Mouse (Mus musculus) lung, adult 2 months (tissue): ENCODE data around the gene Ldlrap1. TPM values are rescaled to one million over a fixed set of nuclear protein-coding genes. Genes with fewer than 3 reads are reported as not detected.

Experiments used
- DNase-seq: peaks from one replicate; pipeline ENCODE4 v3.0.0; 2022
- H3K4me1 ChIP-seq: fragments of 200-500 bp; 2 replicates; pipeline ENCODE4 v1.6.1; 2011; ENCODE audit warnings: low read length; ENCODE audit not compliant: control insufficient read depth, insufficient read depth
- H3K4me3 ChIP-seq: fragments of 200-500 bp; replicated peaks from 2 replicates; pipeline ENCODE3; 2011; ENCODE audit warnings: low read depth, mild to moderate bottlenecking, control low read depth, low read length; ENCODE audit errors: extremely low read depth
- CTCF ChIP-seq: fragments of 200-500 bp; IDR thresholded peaks from 2 replicates; pipeline ENCODE4 v1.5.1; 2011; ENCODE audit warnings: mild to moderate bottlenecking, low read length, control low read depth; ENCODE audit not compliant: insufficient read depth
- POLR2A ChIP-seq: fragments of 200-500 bp; IDR thresholded peaks from 2 replicates; pipeline ENCODE4 v1.6.1; 2011; ENCODE audit warnings: low read depth, mild to moderate bottlenecking, control low read depth, low read length, borderline replicate concordance; ENCODE audit errors: extremely low read depth
- WGBS: fragments of 180-500 bp; shearing (Covaris S2); methylation state at CpG from one replicate; pipeline ENCODE4 v1.1.7; 2018; 5-methylcytosine and 5-hydroxymethylcytosine counted together
- polyA plus RNA-seq: library from polyadenylated mRNA; depleted of rRNA; stranded (reverse); fragments of >200 nt; gene quantifications from 2 replicates; pipeline ENCODE4 v1.2.3, GENCODE M21; 2012

Gene Ldlrap1
- polyA plus RNA-seq, 1 experiment = 30.6 TPM

GRCm38 (mm10) chr4:134766277-134766676 lies 1.5 kb downstream of the Ldlrap1 start:
- WGBS = 47% methylated on average over 6 of the region's 6 CpGs
- TF ChIP-seq POLR2A (no peak), CTCF (no peak)
- Histone ChIP-seq H3K4me1 (peaks cover 33% of the 10 kb centered on the region), H3K4me3 (peak overlapping the region; percentile 70)
- DNase-seq = no peak

- no peak for DNase-seq
- TF ChIP-seq CTCF (no peak), POLR2A (no peak)
- Histone ChIP-seq H3K4me3 (no peak overlapping the region), H3K4me1 (peaks cover 47% of the 10 kb centered on the region)
- 32% methylated on average over 3 of the region's 3 CpGs for WGBS
Measured at GRCm38 (mm10) chr4:134764333-134764732, 3.5 kb downstream of the Ldlrap1 start.

- no peak for DNase-seq
- H3K4me1 ChIP-seq = peaks cover 55% of the 10 kb centered on the region
- H3K4me3 ChIP-seq = no peak overlapping the region
- no peak for TF ChIP-seq POLR2A
- TF ChIP-seq CTCF = no peak
- WGBS = 47% methylated on average over 6 of the region's 6 CpGs
Measured at GRCm38 (mm10) chr4:134762360-134762759, 5.5 kb downstream of the Ldlrap1 start.

GRCm38 (mm10) chr4:134760793-134761201 lies 7.0 kb downstream of the Ldlrap1 start:
- 12% methylated on average over 9 of the region's 9 CpGs for WGBS
- no peak for TF ChIP-seq CTCF
- no peak for TF ChIP-seq POLR2A
- Histone ChIP-seq H3K4me3 (no peak overlapping the region), H3K4me1 (peaks cover 50% of the 10 kb centered on the region)
- peak; percentile 84 for DNase-seq

DNA sequence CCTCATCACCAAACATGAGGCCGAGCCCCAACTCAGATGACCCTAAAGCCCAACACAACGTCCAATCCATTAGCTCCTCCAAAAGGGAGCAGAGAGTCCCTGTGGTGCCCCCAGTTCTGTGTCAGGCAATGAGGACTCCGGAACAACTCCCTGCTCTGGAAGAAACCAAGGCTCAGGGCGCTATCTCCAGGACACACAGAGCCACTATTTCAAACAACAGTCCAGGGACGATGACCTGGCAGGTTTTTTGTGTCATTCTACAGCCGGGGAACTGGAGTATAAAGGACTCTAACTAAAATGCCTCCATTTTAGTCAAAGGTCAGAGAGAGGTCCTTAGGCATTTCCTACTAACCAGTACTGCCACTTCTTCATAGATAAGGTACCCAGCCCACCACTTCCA lies 7.5 kb downstream of the Ldlrap1 start:
- TF ChIP-seq POLR2A (no peak), CTCF (no peak)
- WGBS = 48% methylated on average over 6 of the region's 6 CpGs
- no peak for DNase-seq
- no peak overlapping the region for H3K4me3 ChIP-seq
- H3K4me1 ChIP-seq = peaks cover 48% of the 10 kb centered on the region

DNA sequence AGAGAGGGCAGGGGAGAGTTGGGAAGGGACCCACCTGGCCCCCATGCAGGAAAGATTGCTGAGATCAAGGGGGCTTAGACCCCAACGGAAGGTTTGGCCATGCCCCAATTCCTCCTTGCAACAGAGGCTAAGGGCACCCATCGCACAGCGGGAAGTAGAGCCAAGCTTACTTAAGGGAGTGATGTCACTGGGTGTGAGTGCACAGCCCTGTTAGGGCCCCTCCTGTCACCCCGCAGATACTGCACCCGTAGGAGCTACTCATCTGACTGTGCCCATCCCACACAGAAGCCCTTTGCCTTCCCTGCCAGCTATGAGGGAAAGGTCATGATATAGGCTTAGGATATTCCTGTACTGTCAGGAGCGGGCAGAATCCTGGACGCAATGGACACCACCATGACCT lies 8.3 kb downstream of the Ldlrap1 start:
- Histone ChIP-seq H3K4me1 (peaks cover 48% of the 10 kb centered on the region), H3K4me3 (no peak overlapping the region)
- TF ChIP-seq CTCF = no peak
- no peak for TF ChIP-seq POLR2A
- 65% methylated on average over 7 of the region's 7 CpGs for WGBS
- DNase-seq = no peak

- WGBS = 86% methylated on average over 14 of the region's 14 CpGs
- DNase-seq = no peak
- TF ChIP-seq POLR2A (no peak), CTCF (no peak)
- Histone ChIP-seq H3K4me1 (peaks cover 48% of the 10 kb centered on the region), H3K4me3 (no peak overlapping the region)
Measured at GRCm38 (mm10) chr4:134758922-134759321, 8.9 kb downstream of the Ldlrap1 start.

DNA sequence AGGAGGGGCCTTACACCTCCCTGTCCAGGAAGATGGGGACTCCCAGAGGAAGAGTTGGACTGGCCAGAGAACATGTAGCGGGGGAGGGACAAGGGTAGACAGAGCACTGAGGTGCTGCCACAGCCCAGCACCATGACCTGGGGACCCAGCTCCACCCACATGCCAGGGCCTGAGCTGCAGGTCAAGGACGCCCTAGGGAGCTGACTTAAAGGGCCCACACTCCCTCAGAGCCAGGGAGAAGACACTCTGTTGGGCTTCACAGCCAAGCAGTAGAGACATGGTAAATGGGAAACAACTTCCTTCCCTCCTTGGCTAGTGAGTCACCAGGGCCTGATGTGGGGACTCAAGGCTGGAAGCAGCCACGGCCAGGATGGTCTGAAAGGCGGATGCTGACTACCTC lies 9.5 kb downstream of the Ldlrap1 start:
- DNase-seq = no peak
- WGBS = 73% methylated on average over 4 of the region's 4 CpGs
- TF ChIP-seq CTCF (no peak), POLR2A (no peak)
- Histone ChIP-seq H3K4me3 (no peak overlapping the region), H3K4me1 (peaks cover 49% of the 10 kb centered on the region)

DNA sequence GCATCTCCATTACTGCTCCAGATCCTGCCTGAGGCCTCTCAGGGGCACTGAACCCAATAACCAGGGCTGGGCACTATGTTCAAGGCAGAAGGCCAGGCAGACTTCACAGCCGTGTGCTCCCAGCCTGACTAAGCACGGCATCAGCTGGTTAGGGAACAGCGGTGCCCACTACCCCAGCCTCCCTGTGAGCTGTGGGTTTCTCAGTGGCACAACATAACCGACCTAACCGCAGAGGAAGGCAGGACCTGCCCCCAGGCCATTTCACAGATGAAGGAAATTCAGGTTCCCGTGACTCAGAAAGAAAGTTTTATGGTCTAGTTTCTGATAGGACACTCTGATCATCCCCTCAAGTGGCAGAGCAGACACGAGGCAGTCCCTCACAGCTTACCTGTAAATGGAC lies 10.9 kb downstream of the Ldlrap1 start:
- 78% methylated on average over 7 of the region's 7 CpGs for WGBS
- no peak for DNase-seq
- peaks cover 50% of the 10 kb centered on the region for H3K4me1 ChIP-seq
- TF ChIP-seq POLR2A = no peak
- TF ChIP-seq CTCF = no peak
- H3K4me3 ChIP-seq = no peak overlapping the region

GRCm38 (mm10) chr4:134754941-134755340 lies 12.9 kb downstream of the Ldlrap1 start:
- peaks cover 42% of the 10 kb centered on the region for H3K4me1 ChIP-seq

More at GRCm38 (mm10) chr4:134754941-134755340, 12.9 kb downstream of the Ldlrap1 start:
- no peak for DNase-seq
- 52% methylated on average over 13 of the region's 13 CpGs for WGBS
- TF ChIP-seq CTCF (no peak), POLR2A (no peak)
- no peak overlapping the region for H3K4me3 ChIP-seq
